Mouse (Mus musculus): Measurements from ENCODE around the gene Lrrc8d.

Lrrc8d gene

GRCm38 (mm10) chr5:105721267-105721666 is 21.5 kb downstream of the Lrrc8d start:
- DNase-seq = no peak

GRCm38 (mm10) chr5:105722807-105723206 is 23.0 kb downstream of the Lrrc8d start:
- no peak for DNase-seq

- no peak for DNase-seq
Observed at GRCm38 (mm10) chr5:105730193-105730831, 30.5 kb downstream of the Lrrc8d start.

GRCm38 (mm10) chr5:105731173-105731626 is 31.4 kb downstream of the Lrrc8d start:
- DNase-seq = peak; percentile 47 to 54

GRCm38 (mm10) chr5:105731627-105732432 is 32.1 kb downstream of the Lrrc8d start:
- peak; percentile 72 to 74 for DNase-seq

GRCm38 (mm10) chr5:105732433-105732891 is 32.7 kb downstream of the Lrrc8d start:
- DNase-seq = no peak

GRCm38 (mm10) chr5:105733226-105733625 is 33.5 kb downstream of the Lrrc8d start:
- DNase-seq = no peak

- no peak for DNase-seq
Observed at GRCm38 (mm10) chr5:105736365-105736764, 36.6 kb downstream of the Lrrc8d start.

- DNase-seq = no peak
Observed at GRCm38 (mm10) chr5:105737145-105737544, 37.4 kb downstream of the Lrrc8d start.

GRCm38 (mm10) chr5:105740437-105740836 is 40.7 kb downstream of the Lrrc8d start:
- DNase-seq = no peak

GRCm38 (mm10) chr5:105742641-105743040 is 42.9 kb downstream of the Lrrc8d start:
- no peak for DNase-seq

GRCm38 (mm10) chr5:105745324-105745723 is 45.6 kb downstream of the Lrrc8d start:
- no peak for DNase-seq

- no peak for DNase-seq
Observed at GRCm38 (mm10) chr5:105745927-105746454, 46.2 kb downstream of the Lrrc8d start.

GRCm38 (mm10) chr5:105754803-105755202 is 55.0 kb downstream of the Lrrc8d start:
- DNase-seq = no peak

- DNase-seq = no peak
Observed at GRCm38 (mm10) chr5:105755491-105755890, 55.7 kb downstream of the Lrrc8d start.

- DNase-seq = no peak
Observed at GRCm38 (mm10) chr5:105757978-105758377, 58.2 kb downstream of the Lrrc8d start.

GRCm38 (mm10) chr5:105758866-105759265 is 59.1 kb downstream of the Lrrc8d start:
- no peak for DNase-seq

- no peak for DNase-seq
Observed at GRCm38 (mm10) chr5:105761848-105762482, 62.2 kb downstream of the Lrrc8d start.

GRCm38 (mm10) chr5:105764369-105764768 is 64.6 kb downstream of the Lrrc8d start:
- no peak for DNase-seq

- DNase-seq = no peak
Observed at GRCm38 (mm10) chr5:105765386-105765785, 65.6 kb downstream of the Lrrc8d start.

- no peak for DNase-seq
Observed at GRCm38 (mm10) chr5:105776368-105776767, 76.6 kb downstream of the Lrrc8d start.

- no peak for DNase-seq
Observed at GRCm38 (mm10) chr5:105776978-105777593, 77.3 kb downstream of the Lrrc8d start.

- no peak for DNase-seq
Observed at GRCm38 (mm10) chr5:105777645-105778044, 77.9 kb downstream of the Lrrc8d start.
